Mouse (Mus musculus) bone marrow, adult 2 months (tissue): Measurements from ENCODE around the gene Adora1. TPM values are rescaled to one million over a fixed set of nuclear protein-coding genes. Genes with fewer than 3 reads are reported as not detected.

Experiments
- H3K27ac ChIP-seq: fragments of 200-500 bp; 2 replicates; pipeline ENCODE4 v1.5.1; 2012; ENCODE audit warnings: low read depth, mild to moderate bottlenecking, control low read depth, inconsistent platforms, low read length; ENCODE audit not compliant: control insufficient read depth, poor library complexity, insufficient read depth
- H3K4me1 ChIP-seq: fragments of 200-500 bp; 2 replicates; pipeline ENCODE4 v1.6.1; 2011; ENCODE audit warnings: low read length; ENCODE audit not compliant: control insufficient read depth, insufficient read depth
- H3K4me3 ChIP-seq: fragments of 200-500 bp; replicated peaks from 2 replicates; pipeline ENCODE3; 2011; ENCODE audit warnings: mild to moderate bottlenecking, low read depth, low read length, control low read depth; ENCODE audit not compliant: control insufficient read depth
- CTCF ChIP-seq: fragments of 200-500 bp; IDR thresholded peaks from 2 replicates; pipeline ENCODE4 v1.5.1; 2011; ENCODE audit warnings: low read length, control low read depth; ENCODE audit not compliant: control insufficient read depth, insufficient read depth
- POLR2A ChIP-seq: fragments of 200-500 bp; IDR thresholded peaks from 2 replicates; pipeline ENCODE4 v1.6.1; 2011; ENCODE audit warnings: low read depth, mild to moderate bottlenecking, control low read depth, low read length, borderline replicate concordance; ENCODE audit not compliant: control insufficient read depth
- WGBS: fragments of 180-500 bp; shearing (Covaris S2); methylation state at CpG from one replicate; pipeline ENCODE4 v1.1.7; 2018; 5-methylcytosine and 5-hydroxymethylcytosine counted together
- polyA plus RNA-seq: library from polyadenylated mRNA; stranded (reverse); fragments of >200 nt; gene quantifications from 2 replicates; pipeline ENCODE4 v1.2.4, GENCODE M21; 2011; ENCODE audit warnings: low replicate concordance; ENCODE audit not compliant: missing spikeins, insufficient read depth, insufficient read length

Adora1 gene
- polyA plus RNA-seq, 1 experiment: not detected

- 59% methylated on average over 8 of the region's 8 CpGs for WGBS
- no peak overlapping the region for H3K27ac ChIP-seq
- no peak overlapping the region for H3K4me3 ChIP-seq
- no peaks in the 10 kb centered on the region for H3K4me1 ChIP-seq
- TF ChIP-seq CTCF: no peak
- TF ChIP-seq POLR2A: no peak
Measured at GRCm38 (mm10) chr1:134226739-134227138, 8.5 kb downstream of the Adora1 start.

GRCm38 (mm10) chr1:134225375-134225774 is 9.9 kb downstream of the Adora1 start:
- WGBS: 85% methylated on average over 5 of the region's 5 CpGs
- TF ChIP-seq POLR2A (no peak), CTCF (no peak)
- H3K4me1 ChIP-seq: no peaks in the 10 kb centered on the region
- no peak overlapping the region for H3K27ac ChIP-seq
- no peak overlapping the region for H3K4me3 ChIP-seq

DNA sequence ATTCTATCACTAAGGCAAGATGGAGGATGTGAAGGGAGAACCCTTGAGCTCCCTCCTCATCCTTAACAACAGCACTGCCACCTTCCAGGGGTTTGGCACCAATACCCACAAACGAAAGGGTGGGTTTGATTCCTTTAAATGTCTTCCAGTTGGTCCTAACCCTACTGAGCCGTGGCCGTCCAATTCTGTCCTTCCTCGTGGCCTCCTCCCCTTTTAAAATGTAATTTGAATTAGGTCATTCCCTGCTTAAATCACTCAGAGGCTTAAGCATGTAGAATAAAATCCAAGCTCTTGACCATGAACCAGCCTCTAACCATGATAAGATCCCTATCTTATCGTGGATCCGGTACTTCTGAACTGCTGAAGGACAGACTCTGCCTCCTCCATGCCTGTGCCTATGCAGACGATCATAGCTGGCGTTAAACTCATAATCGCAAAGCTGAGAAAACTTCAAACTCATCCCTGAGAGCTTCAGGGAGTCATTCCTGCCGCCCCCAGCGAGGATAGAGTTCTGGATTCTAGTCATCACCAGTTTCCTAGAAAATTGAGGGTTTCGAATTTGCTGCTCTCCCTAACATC is 10.5 kb downstream of the Adora1 start:
- Histone ChIP-seq H3K4me3 (no peak overlapping the region), H3K27ac (no peak overlapping the region), H3K4me1 (no peaks in the 10 kb centered on the region)
- WGBS: 79% methylated on average over 12 of the region's 12 CpGs
- TF ChIP-seq CTCF (no peak), POLR2A (no peak)

GRCm38 (mm10) chr1:134222122-134223055 is 12.8 kb downstream of the Adora1 start:
- Histone ChIP-seq H3K4me1 (no peaks in the 10 kb centered on the region), H3K27ac (no peak overlapping the region), H3K4me3 (no peak overlapping the region)
- 52% methylated on average over 8 of the region's 8 CpGs for WGBS
- TF ChIP-seq CTCF (no peak), POLR2A (no peak)

DNA sequence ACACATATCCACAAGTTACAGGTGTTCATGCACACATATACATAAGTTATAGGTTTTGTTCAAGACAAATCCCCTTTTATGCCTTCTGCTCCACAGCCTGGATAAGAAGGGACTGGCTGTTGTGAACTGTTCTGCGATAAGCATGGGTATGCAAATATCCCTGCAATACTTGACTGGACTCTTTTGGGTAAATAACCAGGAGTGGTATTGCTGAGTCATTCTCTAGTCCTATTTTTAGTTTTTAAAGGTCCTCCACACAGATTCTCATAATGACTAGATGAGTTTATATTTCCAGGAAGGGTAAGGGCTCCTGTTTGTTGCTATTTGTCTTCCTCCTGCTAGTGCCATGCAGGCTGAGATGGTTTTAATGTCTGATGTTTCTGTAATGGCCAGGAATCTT is 14.1 kb downstream of the Adora1 start:
- TF ChIP-seq POLR2A: no peak
- TF ChIP-seq CTCF: no peak
- Histone ChIP-seq H3K4me3 (no peak overlapping the region), H3K27ac (no peak overlapping the region), H3K4me1 (no peaks in the 10 kb centered on the region)
- 12% methylated on average over 1 of the region's 1 CpGs for WGBS

DNA sequence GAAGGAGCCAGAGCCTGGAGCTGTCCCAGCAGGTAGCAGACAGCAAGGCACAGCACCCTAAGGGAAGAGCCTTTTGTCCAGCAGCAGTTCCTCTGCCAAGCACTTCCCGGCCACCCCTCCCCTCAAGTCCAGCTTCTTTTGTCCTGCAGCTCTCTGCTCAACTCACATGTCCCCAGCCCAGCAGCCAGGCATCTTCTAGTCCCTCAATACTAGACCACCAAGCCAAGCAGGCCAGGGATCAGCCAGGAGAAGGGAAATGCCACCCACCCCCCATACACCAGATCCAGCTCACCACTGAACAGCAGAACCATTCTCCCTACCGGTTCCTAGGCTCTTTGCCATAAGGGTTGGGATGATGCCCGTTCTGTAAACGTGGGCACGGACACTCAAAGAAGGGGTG is 15.6 kb downstream of the Adora1 start:
- Histone ChIP-seq H3K4me3 (no peak overlapping the region), H3K4me1 (no peaks in the 10 kb centered on the region), H3K27ac (no peak overlapping the region)
- TF ChIP-seq CTCF: no peak
- TF ChIP-seq POLR2A: no peak
- WGBS: 85% methylated on average over 5 of the region's 5 CpGs

DNA sequence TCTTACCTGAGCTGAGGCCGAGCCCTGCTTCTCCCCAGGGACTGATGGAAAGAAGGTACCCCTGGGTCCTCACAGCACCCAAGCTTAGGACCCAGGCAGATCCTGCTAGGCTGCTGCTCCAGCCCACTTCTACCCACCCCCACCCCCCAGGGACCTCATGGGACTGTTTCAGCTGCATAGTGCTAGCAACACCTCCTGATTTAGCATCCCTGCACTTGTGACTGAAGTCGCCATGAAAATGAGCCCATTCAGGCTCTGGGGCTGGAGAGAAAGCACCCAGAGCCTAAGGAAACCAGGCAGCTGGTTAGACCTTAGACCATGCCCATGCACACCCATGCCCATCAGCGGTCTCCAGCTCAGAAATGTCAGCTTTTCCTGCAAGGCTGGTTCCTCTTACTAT is 17.3 kb downstream of the Adora1 start:
- 71% methylated on average over 3 of the region's 3 CpGs for WGBS
- TF ChIP-seq CTCF: no peak
- no peak for TF ChIP-seq POLR2A
- no peaks in the 10 kb centered on the region for H3K4me1 ChIP-seq
- no peak overlapping the region for H3K4me3 ChIP-seq
- no peak overlapping the region for H3K27ac ChIP-seq

- 67% methylated on average over 12 of the region's 12 CpGs for WGBS
- Histone ChIP-seq H3K27ac (no peak overlapping the region), H3K4me1 (no peaks in the 10 kb centered on the region), H3K4me3 (no peak overlapping the region)
- TF ChIP-seq CTCF (no peak), POLR2A (no peak)
Measured at GRCm38 (mm10) chr1:134217028-134217481, 18.2 kb downstream of the Adora1 start.
